Mouse (Mus musculus): Measurements from ENCODE around the gene Krt18.

- TF ChIP-seq CTCF (IDR thresholded peaks at IDR 0.05; ENCODE audit: low read depth, low read length) = no peak
- no peak for TF ChIP-seq TAL1 (conservative IDR thresholded peaks at IDR 0.05; ENCODE audit: low read depth, low read length)
- no peak for TF ChIP-seq GATA1 (IDR thresholded peaks at IDR 0.05; ENCODE audit: borderline replicate concordance, low read length)
- TF ChIP-seq POLR2AphosphoS5 (IDR thresholded peaks at IDR 0.05; ENCODE audit: insufficient replicate concordance, low read depth, low read length) = no peak
Measured at GRCm38 (mm10) chr15:102041951-102042350, 14.0 kb downstream of the Krt18 start.
